Mouse (Mus musculus): ENCODE data around the gene Gbgt1.

The Gbgt1 gene

GRCm38 (mm10) chr2:28525219-28525942, 28.7 kb downstream of the Gbgt1 start:
- in situ Hi-C loops (cut with MboI; ENCODE audit: low pct_unique_long_range_greater_than_20kb in 1 of 2, low sequenced_read_pairs in 2 of 2, unreplicated experiment in 1 of 2): no loop called here

- in situ Hi-C loops (cut with MboI; ENCODE audit: low pct_unique_long_range_greater_than_20kb in 1 of 2, low sequenced_read_pairs in 2 of 2, unreplicated experiment in 1 of 2): no loop called here
Observed at GRCm38 (mm10) chr2:28525943-28526876, 29.5 kb downstream of the Gbgt1 start.

- in situ Hi-C loops (cut with MboI; ENCODE audit: low pct_unique_long_range_greater_than_20kb in 1 of 2, low sequenced_read_pairs in 2 of 2, unreplicated experiment in 1 of 2): no loop called here
Observed at GRCm38 (mm10) chr2:28527436-28528353, 31.0 kb downstream of the Gbgt1 start.

- in situ Hi-C loops (cut with MboI; ENCODE audit: low pct_unique_long_range_greater_than_20kb in 1 of 2, low sequenced_read_pairs in 2 of 2, unreplicated experiment in 1 of 2): no loop called here
Observed at GRCm38 (mm10) chr2:28528354-28528730, 31.7 kb downstream of the Gbgt1 start.

- in situ Hi-C loops (cut with MboI; ENCODE audit: low pct_unique_long_range_greater_than_20kb in 1 of 2, low sequenced_read_pairs in 2 of 2, unreplicated experiment in 1 of 2): no loop called here
Observed at GRCm38 (mm10) chr2:28529856-28530255, 33.2 kb downstream of the Gbgt1 start.

- in situ Hi-C loops (cut with MboI; ENCODE audit: low pct_unique_long_range_greater_than_20kb in 1 of 2, low sequenced_read_pairs in 2 of 2, unreplicated experiment in 1 of 2): no loop called here
Observed at GRCm38 (mm10) chr2:28530311-28530710, 33.6 kb downstream of the Gbgt1 start.

- in situ Hi-C loops (cut with MboI; ENCODE audit: low pct_unique_long_range_greater_than_20kb in 1 of 2, low sequenced_read_pairs in 2 of 2, unreplicated experiment in 1 of 2): no loop called here
Observed at GRCm38 (mm10) chr2:28532938-28533771, 36.5 kb downstream of the Gbgt1 start.

- in situ Hi-C loops (cut with MboI; ENCODE audit: low pct_unique_long_range_greater_than_20kb in 1 of 2, low sequenced_read_pairs in 2 of 2, unreplicated experiment in 1 of 2): no loop called here
Observed at GRCm38 (mm10) chr2:28533901-28534435, 37.3 kb downstream of the Gbgt1 start.

GRCm38 (mm10) chr2:28534436-28535262, 38.0 kb downstream of the Gbgt1 start:
- in situ Hi-C loops (cut with MboI; ENCODE audit: low pct_unique_long_range_greater_than_20kb in 1 of 2, low sequenced_read_pairs in 2 of 2, unreplicated experiment in 1 of 2): no loop called here

- in situ Hi-C loops (cut with MboI; ENCODE audit: low pct_unique_long_range_greater_than_20kb in 1 of 2, low sequenced_read_pairs in 2 of 2, unreplicated experiment in 1 of 2): no loop called here
Observed at GRCm38 (mm10) chr2:28535263-28535540, 38.5 kb downstream of the Gbgt1 start.

GRCm38 (mm10) chr2:28535650-28536049, 39.0 kb downstream of the Gbgt1 start:
- in situ Hi-C loops (cut with MboI; ENCODE audit: low pct_unique_long_range_greater_than_20kb in 1 of 2, low sequenced_read_pairs in 2 of 2, unreplicated experiment in 1 of 2): no loop called here

GRCm38 (mm10) chr2:28536166-28536565, 39.5 kb downstream of the Gbgt1 start:
- in situ Hi-C loops (cut with MboI; ENCODE audit: low pct_unique_long_range_greater_than_20kb in 1 of 2, low sequenced_read_pairs in 2 of 2, unreplicated experiment in 1 of 2): no loop called here

GRCm38 (mm10) chr2:28536766-28537633, 40.3 kb downstream of the Gbgt1 start:
- in situ Hi-C loops (cut with MboI; ENCODE audit: low pct_unique_long_range_greater_than_20kb in 1 of 2, low sequenced_read_pairs in 2 of 2, unreplicated experiment in 1 of 2): no loop called here

GRCm38 (mm10) chr2:28537634-28537920, 40.9 kb downstream of the Gbgt1 start:
- in situ Hi-C loops (cut with MboI; ENCODE audit: low pct_unique_long_range_greater_than_20kb in 1 of 2, low sequenced_read_pairs in 2 of 2, unreplicated experiment in 1 of 2): no loop called here

GRCm38 (mm10) chr2:28537995-28538816, 41.5 kb downstream of the Gbgt1 start:
- in situ Hi-C loops (cut with MboI; ENCODE audit: low pct_unique_long_range_greater_than_20kb in 1 of 2, low sequenced_read_pairs in 2 of 2, unreplicated experiment in 1 of 2): no loop called here

GRCm38 (mm10) chr2:28538817-28539128, 42.1 kb downstream of the Gbgt1 start:
- in situ Hi-C loops (cut with MboI; ENCODE audit: low pct_unique_long_range_greater_than_20kb in 1 of 2, low sequenced_read_pairs in 2 of 2, unreplicated experiment in 1 of 2): no loop called here
